8 mouse cellular contexts compared by ENCODE assay signal in the genomic region with DNA sequence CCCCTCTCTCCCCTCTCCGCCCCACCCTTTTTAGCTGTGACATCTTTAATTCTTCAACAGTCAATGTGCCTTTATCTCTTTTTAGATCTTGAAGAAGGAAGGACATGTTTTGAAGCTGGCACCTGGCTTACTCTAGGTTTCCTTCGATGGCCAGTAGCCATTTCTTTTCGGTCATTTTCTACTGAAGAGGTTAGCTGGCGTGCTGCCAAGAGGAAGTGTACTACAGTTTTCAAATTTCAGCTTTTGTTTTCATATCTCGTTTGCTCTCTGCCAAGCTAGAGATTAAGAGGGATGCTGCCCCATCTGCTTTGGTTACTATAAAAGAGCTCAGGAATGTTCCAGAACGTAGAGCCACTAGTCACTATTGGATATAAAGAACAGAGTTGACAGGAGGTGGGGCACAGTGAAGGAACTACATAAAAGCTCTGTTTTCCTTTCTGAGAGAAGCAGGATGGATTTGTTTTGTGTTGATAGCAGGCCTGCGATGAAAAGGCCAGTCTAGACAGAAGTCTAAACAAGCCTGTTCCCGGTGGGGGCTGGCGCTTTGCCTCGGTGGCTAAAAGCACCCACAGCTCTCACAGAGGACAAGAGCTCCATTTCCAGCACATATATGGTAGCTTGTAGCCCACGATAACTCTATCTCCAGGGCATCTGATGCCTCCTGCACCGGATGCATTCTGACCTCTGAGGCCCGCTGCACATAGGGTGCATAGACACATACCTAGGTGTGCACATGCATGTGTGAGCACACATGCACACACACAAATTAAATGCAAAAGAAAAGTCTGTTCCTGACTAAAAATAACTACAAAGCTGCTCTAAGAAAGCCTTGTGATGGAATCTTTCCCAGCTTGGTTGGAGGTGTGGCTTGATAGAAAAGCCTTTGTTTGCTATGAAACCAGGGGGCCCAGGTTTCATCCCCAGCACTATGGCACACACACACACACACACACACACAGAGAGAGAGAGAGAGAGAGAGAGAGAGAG. TPM values are rescaled to one million over a fixed set of nuclear protein-coding genes. Genes with fewer than 3 reads are reported as not detected.
DNase-seq lines count a peak whose midpoint lies in the region; ATAC-seq and TF ChIP-seq lines count a peak whose summit lies in the region.

No protein-coding gene starts in this region.

- no peaks in the 10 kb centered on the region for H3K27me3 ChIP-seq in cerebellum, adult 2 months (ENCODE audit: control insufficient read depth, insufficient read depth, low read length)
- no peaks in the 10 kb centered on the region for H3K27me3 ChIP-seq in heart, postnatal 0 days (ENCODE audit: control insufficient read depth, insufficient read depth, low read length)

- peak overlapping the region; percentile 51 for H3K4me2 ChIP-seq in heart, postnatal 0 days (ENCODE audit: low read depth, low read length)

- DNase-seq in cerebellum, adult 2 months = no peak
- no peak for DNase-seq in cerebellum, adult 9-10 months
- peak; percentile 81 for DNase-seq in 416B (ENCODE audit: low read depth)
- peak; percentile 84 for DNase-seq in heart, postnatal 0 days (ENCODE audit: low spot score)
- peak; percentile 68 to 84 for DNase-seq in kidney, postnatal 36 days
- DNase-seq in spleen, postnatal 10 days (ENCODE audit: low spot score in 2 of 2) = peak; percentile 53 to 85

- no peaks in the 10 kb centered on the region for H3K79me2 ChIP-seq in macrophage (ENCODE audit: inconsistent target)

- peaks cover 13% of the 10 kb centered on the region for H3K4me1 ChIP-seq in cerebellum, adult 2 months (ENCODE audit: control insufficient read depth, insufficient read depth, low read length)
- peaks cover 10% of the 10 kb centered on the region for H3K4me1 ChIP-seq in cortical plate, adult 2 months (ENCODE audit: control insufficient read depth, insufficient read depth, low read length)
- peaks cover 39% of the 10 kb centered on the region for H3K4me1 ChIP-seq in heart, postnatal 0 days (ENCODE audit: control insufficient read depth, insufficient read depth)

- no peaks in the 10 kb centered on the region for H3K9me3 ChIP-seq in heart, postnatal 0 days (replicated peaks; ENCODE audit: control insufficient read depth, low read length)

- TF ChIP-seq POLR2A in cerebellum, adult 2 months (IDR thresholded peaks at IDR 0.05; ENCODE audit: borderline replicate concordance, insufficient read depth, low read length) = no peak
- TF ChIP-seq POLR2A in cortical plate, adult 2 months (IDR thresholded peaks at IDR 0.05; ENCODE audit: extremely low read depth, insufficient read depth, low read length) = no peak

- H3K4me3 ChIP-seq in cerebellum, adult 2 months (replicated peaks; ENCODE audit: insufficient read depth, low read depth, low read length) = no peak overlapping the region
- H3K4me3 ChIP-seq in cortical plate, adult 2 months (ENCODE audit: insufficient read depth, low read length) = no peak overlapping the region
- H3K4me3 ChIP-seq in heart, postnatal 0 days (ENCODE audit: low read depth, low read length) = peak overlapping the region; percentile 3; the same call in 1 of the 2 replicates
- H3K4me3 ChIP-seq in macrophage (ENCODE audit: inconsistent target) = no peak overlapping the region

- peak; percentile 68; the same call in 1 of the 2 replicates for TF ChIP-seq EP300 in heart, postnatal 0 days (IDR thresholded peaks at IDR 0.05; ENCODE audit: low read depth)

- no peak overlapping the region for H3K9ac ChIP-seq in heart, postnatal 0 days (replicated peaks; ENCODE audit: low read depth, low read length)

- TF ChIP-seq CTCF in cerebellum, adult 2 months (IDR thresholded peaks at IDR 0.05; ENCODE audit: borderline replicate concordance, insufficient read depth, low read depth, low read length) = no peak
- no peak for TF ChIP-seq CTCF in cortical plate, adult 2 months (IDR thresholded peaks at IDR 0.05; ENCODE audit: extremely low read depth, insufficient read depth, low read length)
- TF ChIP-seq CTCF in heart, postnatal 0 days (IDR thresholded peaks at IDR 0.05; ENCODE audit: low read depth) = no peak

- WGBS in cerebellum, adult 2 months = 25% methylated on average over 13 of the region's 13 CpGs
- 9% methylated on average over 13 of the region's 13 CpGs for WGBS in heart, postnatal 0 days
- 22% methylated on average over 12 of the region's 13 CpGs for WGBS in macrophage (ENCODE audit: missing documents)

- H3K36me3 ChIP-seq in heart, postnatal 0 days (replicated peaks; ENCODE audit: control insufficient read depth, insufficient read depth, low read length) = no peaks in the 10 kb centered on the region
- no peaks in the 10 kb centered on the region for H3K36me3 ChIP-seq in macrophage (ENCODE audit: inconsistent target)

- peak; percentile 62 for ATAC-seq in heart, postnatal 0 days (ENCODE audit: insufficient read depth, low read depth)

- H3K27ac ChIP-seq in cerebellum, adult 2 months (ENCODE audit: insufficient read depth, low read length) = peak overlapping the region; percentile 57
- H3K27ac ChIP-seq in cortical plate, adult 2 months (ENCODE audit: insufficient read depth, low read length) = peak overlapping the region; percentile 55
- peak overlapping the region; percentile 98 for H3K27ac ChIP-seq in heart, postnatal 0 days (ENCODE audit: low read depth)
- H3K27ac ChIP-seq in macrophage = peak overlapping the region; percentile 40

RNA-seq across cellular contexts. Expression of gene Chd2, which starts 42.7 kb away (rescaled TPM):
- polyA plus RNA-seq in cerebellum, adult 2 months (2012; rRNA removed) = 49.2 and 50.5 TPM in 2 replicates
- polyA plus RNA-seq in cortical plate, adult 2 months (2012; rRNA removed) = 31.6 and 33.5 TPM in 2 replicates
- 43.0 and 65.5 TPM in 2 replicates for total RNA-seq in heart, postnatal 0 days (2014; rRNA removed; ENCODE audit: low replicate concordance)
- polyA plus RNA-seq in heart, postnatal 0 days (2015; fragmentation: Nextera tagmentation; extraction: Ambion mirVana) = 31.1 and 32.2 TPM in 2 replicates
- 100 to 1,000 TPM; 403 to 732 (median 510) TPM for total RNA-seq in macrophage (2018; cell fraction: chromatin; rRNA removed)
- total RNA-seq in macrophage (2018; cell fraction: cytosol; rRNA removed) = 10 to 100 TPM; 21.1 to 41.7 (median 26.6) TPM
- total RNA-seq in macrophage (2018; cell fraction: nucleus; rRNA removed) = 100 to 1,000 TPM; 110 to 331 (median 224) TPM
- polyA plus RNA-seq in macrophage (2018) = 11.4 to 34.5 TPM (median 15.8 TPM) in 3 replicates

Comparison
In these comparisons a context has a peak if more than half of its experiments do, and no peak if none do; other contexts are left out.
1. DNase-seq: peak in 416B (single experiment), heart, postnatal 0 days (single experiment), kidney, postnatal 36 days (2 of 2) and spleen, postnatal 10 days (2 of 2); none in cerebellum, adult 2 months (0 of 2) and cerebellum, adult 9-10 months (single experiment).
2. H3K27ac ChIP-seq: peak in every context shown above with its lines; median percentile 98 in heart, postnatal 0 days; 57 in cerebellum, adult 2 months; 55 in cortical plate, adult 2 months; 40 in macrophage.